Mouse (Mus musculus) urinary bladder, adult 18-20 months (tissue): Measurements from ENCODE around the gene Slc35f3.
"Not testable (repeated sequence)": the region's sequence is repeated elsewhere in the genome, so short reads cannot be mapped to it uniquely, and the experiment has no call there.

Source experiments
- DNase-seq, 2 experiments: peaks; one replicate each; pipeline ENCODE4 v3.0.0; 2022; ENCODE audit warnings: low spot score in 2 of 2, mixed read lengths in 2 of 2

Gene Slc35f3

GRCm38 (mm10) chr8:126404550-126404949 is 106.2 kb downstream of the Slc35f3 start:
- DNase-seq: not testable (repeated sequence)

DNA sequence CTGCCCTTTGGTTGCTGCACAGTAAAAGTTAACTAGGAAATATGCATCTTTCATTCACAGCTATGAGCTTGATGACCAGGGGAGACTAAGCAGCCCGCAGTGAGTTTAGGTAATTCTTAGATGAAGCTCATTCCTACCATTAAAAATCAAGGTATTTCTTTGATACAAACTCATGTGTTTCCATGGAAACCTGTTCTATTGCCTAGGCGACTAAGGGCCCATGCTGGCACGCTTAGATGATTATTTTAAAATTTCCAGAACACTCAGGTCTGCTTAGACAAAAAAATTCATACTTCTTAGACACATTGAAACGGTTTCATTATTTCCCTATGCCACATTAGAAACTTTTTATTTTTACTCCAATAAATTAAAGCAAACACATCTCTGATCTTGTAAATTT is 106.7 kb downstream of the Slc35f3 start:
- DNase-seq: no peak

GRCm38 (mm10) chr8:126420834-126421233 is 122.5 kb downstream of the Slc35f3 start:
- no peak for DNase-seq

DNA sequence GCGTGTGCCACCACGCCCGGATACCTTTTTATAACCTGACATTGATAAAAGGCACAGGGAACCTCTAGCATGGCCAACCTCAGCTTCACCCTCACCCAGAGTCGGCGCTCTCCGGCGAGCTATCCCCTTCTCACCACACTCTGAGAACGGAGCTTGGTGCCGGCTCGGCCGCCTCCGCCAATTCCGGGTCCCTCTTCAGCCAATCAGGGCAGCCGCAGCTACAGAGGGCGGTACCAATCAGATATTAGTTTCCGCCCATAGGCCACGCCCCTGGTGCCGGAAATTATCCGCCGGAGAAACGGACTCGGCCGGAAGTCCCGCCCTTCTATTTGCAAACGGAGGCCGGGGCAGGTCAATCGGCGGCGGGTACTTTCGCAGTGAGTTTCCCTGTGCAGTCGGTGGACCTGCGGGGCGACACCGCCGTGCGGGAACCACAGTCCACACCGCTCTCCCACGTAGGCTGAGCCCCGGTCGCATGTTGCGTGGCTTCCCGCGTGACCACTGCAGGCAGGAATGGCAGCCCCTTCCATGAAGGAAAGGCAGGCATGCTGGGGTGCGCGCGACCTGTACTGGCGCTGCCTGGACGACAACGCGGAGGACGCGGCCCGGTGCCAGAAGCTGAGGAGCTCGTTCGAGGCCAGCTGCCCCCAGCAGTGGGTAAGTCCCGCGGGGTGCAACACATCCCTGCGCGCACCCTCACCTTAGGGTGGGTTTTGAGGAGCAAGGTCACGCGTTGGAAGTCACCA is 124.0 kb downstream of the Slc35f3 start, which contains the start of gene Coa6:
Gene Coa6, plus strand, starts transcription at position 342 of the 746 bp plus-strand sequence.
- DNase-seq: peak; percentile 96 to 98

- DNase-seq: no peak
Observed at GRCm38 (mm10) chr8:126422920-126423300, 124.6 kb downstream of the Slc35f3 start.

DNA sequence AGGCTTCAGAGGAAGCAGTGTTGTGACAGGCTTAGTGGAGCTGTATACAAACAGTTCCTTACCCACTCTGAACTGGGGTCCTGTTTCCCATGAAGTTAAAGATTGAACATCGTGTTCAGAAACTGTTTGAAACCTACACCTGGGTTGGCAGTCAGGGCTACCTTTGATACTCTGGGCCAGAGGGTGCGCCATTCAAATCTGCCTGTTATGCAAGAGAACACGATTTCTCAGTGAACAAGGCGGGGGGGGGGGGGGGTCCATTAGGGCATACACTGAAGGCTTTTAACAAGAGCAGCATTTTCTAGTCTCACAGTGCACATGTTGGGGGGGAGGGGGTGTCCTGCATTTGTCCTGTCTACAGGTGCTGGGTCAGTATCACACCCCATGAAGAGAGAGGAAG is 125.8 kb downstream of the Slc35f3 start:
- DNase-seq: no peak

DNA sequence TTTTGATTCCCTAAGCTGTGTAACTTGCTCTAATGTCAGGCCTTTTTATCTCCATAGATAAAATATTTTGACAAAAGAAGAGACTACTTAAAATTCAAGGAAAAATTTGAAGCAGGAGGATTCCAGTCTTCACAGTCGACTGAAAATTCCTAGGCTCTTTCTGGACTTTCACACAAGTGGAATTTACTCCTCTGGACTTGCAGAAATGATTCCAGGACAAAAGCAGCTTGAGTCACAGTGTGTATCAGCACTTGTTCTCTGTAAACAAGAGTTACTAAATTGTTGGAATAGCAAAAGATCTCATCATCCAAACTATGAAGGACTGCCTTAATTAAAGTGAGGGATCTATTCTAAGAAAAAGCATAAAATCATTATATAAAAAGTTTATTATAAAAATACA is 126.6 kb downstream of the Slc35f3 start:
- no peak for DNase-seq

DNA sequence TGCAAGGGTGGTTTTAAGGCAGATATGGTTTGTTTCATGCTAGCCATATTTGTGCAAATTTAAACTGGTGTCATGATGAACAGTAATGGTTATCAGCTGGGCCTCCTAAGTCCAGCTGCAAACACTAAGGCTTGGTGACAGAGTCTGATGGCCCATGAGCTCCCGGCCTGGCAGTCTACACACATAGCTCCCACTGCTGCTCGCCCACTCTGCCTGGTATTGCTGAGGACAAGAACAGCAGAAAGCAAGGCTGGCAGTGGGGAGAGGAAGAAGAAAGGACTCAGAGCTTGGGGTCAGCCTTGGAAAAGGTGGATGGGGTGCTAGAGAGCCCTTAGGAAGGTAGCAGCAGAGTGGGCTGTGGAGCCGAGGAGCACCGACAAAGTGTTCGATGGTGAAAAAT is 131.3 kb downstream of the Slc35f3 start:
- no peak for DNase-seq

DNA sequence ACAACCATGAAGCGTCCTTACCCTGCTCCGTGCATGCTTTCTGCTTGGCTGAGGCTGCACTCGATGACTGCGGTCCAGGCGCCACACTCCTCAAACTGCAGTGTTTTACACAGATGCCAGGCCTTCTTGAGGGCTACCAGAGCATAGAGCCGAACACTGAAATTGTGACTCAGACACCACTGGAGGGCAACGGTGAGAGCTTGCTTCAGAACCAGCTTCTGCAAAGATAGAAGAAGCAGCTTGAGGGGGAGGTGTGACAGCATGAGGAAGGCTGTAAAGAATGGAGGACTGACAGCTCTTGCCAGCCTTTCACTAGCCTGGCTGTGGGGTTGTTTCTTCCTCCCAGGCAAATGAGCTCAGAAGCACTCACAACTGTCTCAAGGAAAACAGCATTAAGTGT is 135.5 kb downstream of the Slc35f3 start:
- DNase-seq: no peak

DNA sequence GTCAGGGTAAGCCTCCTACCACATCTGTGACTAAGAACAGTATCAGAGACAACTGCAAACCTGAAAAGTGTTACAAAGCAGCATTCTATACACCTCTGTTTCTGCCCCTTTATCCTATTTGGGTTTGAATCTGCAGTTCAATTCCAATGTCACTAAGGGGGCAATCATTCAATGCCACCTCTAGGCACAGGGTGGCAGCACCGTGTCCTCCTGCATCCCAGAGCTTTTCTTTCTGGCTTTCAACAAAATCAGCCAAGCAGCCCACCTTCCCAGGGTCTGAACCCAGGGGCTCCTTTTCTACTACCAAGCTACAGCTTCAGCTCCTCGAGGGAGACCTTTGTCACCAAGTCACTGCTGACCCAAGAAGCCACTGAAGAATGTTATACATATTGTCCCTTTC is 140.6 kb downstream of the Slc35f3 start:
- DNase-seq: no peak
